Mouse (Mus musculus) layer of hippocampus, adult 8-10 months (tissue): Measurements from ENCODE around the gene Ankrd44. TPM values are rescaled to one million over a fixed set of nuclear protein-coding genes. Genes with fewer than 3 reads are reported as not detected.
A peak's percentile ranks its signal among the peaks of the same experiment; 100 is the strongest.

Experiments used
- DNase-seq, 2 experiments: peaks; one replicate each; pipeline ENCODE4 v3.0.0; 2022; ENCODE audit warnings: low spot score in 2 of 2
- total RNA-seq, 4 experiments: library from RNA; stranded (reverse); gene quantifications; 2 replicates each; pipeline ENCODE4 v1.2.4; 2022

Gene Ankrd44
- total RNA-seq, 4 experiments from 2014 or later, result 11.5 to 27.2 (median 18.7) TPM

- peak in 1 of 2 experiments; percentile 38 for DNase-seq
These were observed 3.5 kb downstream of the Ankrd44 start for GRCm38 (mm10) chr1:54922707-54923106.

GRCm38 (mm10) chr1:54922025-54922574 is 4.1 kb downstream of the Ankrd44 start:
- no peak for DNase-seq

DNA sequence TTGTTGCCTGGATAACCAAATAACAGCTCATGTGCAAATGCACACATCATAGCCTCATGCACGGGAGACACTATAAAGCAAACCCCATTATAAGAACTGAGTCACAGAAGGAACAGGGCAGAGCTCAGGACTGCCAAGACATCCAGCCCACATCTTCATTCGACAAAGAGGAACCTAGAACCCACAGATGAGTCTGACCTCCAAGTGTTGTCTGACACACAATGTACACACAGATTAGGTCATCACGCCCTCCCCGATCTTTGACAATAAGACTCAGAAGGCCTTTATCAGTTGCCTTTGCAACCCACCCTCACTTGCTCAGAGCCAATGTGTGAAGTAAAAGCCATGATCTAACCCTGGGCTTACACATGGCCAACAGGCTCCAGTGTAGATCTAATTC is 6.1 kb downstream of the Ankrd44 start:
- DNase-seq, result no peak

GRCm38 (mm10) chr1:54916456-54916855 is 9.7 kb downstream of the Ankrd44 start:
- DNase-seq, result no peak

GRCm38 (mm10) chr1:54914387-54914786 is 11.8 kb downstream of the Ankrd44 start:
- no peak for DNase-seq

DNA sequence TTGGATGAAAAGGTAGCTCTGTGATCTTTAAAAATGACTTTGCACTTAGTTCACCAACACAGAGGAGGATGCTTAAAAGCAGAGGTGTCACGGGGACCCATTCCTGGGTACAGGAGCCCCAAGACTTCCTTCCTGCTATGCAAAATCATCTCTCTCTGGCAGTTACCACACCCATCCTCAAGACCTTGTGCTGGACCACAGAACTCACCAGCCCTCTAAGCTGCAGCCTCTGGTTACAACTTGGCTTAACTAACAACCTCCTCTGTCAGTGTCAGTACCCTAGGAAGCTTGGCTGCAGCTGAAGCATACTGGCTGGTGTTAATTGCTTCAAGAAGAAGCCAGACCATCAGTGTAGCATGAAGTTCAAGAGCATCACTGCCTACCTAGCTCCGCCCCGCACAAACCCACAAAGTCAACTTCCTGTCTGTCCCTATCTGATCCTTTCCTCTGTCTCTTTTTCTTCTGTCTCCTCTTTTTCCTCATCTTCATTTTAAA is 12.8 kb downstream of the Ankrd44 start:
- DNase-seq, result no peak

- DNase-seq, result no peak
These were observed 13.2 kb downstream of the Ankrd44 start for GRCm38 (mm10) chr1:54913063-54913335.

DNA sequence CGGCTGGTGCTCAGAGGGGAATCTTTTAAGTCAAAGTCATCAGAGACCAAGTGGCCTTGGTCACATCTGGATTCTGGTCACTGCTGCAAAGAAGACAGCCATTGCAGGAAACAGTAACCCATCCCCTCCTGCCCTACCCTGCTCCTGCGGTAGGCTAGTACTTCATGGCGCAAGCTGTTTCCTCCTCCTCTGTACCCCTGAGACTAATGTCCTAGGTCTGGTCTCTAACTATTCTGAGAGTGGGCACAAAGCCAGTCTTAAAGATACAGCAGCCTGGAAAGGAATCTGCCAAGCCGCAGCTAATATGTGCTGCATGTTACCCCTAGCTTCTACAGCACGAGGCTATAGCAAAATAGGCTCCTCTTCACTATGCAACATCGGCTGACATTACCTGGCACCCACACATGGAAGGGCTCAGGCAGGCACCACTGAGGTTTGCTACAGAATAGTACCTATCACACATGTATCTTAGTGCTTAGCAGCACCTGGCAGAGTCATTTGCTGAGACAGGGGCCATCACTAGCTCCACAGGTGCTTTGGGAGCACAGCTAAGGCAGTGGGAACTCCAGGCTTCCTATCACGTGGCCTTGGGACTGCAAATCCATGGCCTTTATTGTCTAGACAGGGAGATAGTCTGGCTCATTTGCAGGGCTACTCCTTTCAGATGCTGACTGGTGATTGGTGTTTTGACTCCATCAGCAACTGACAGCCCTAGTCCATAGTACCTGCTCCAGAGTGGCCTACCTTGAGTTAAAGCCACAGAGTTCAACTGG is 13.7 kb downstream of the Ankrd44 start:
- DNase-seq, result no peak

DNA sequence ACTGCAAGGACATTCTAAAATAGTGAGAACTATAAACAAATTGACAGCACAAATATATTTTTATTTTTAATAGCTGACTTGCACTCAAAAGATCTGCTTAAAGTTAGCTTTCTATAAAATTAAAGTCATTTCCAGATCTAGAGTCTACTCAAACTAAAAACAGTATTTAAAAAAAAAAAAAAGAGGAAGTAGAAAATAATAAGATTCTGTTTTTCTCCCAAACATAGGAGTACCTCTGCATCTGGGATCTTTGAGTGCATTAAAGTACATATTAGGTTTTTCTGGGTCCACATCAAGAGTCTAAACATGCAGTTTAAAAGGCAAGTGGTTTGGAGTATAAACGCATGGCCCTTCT is 15.0 kb downstream of the Ankrd44 start:
- DNase-seq, result no peak

DNA sequence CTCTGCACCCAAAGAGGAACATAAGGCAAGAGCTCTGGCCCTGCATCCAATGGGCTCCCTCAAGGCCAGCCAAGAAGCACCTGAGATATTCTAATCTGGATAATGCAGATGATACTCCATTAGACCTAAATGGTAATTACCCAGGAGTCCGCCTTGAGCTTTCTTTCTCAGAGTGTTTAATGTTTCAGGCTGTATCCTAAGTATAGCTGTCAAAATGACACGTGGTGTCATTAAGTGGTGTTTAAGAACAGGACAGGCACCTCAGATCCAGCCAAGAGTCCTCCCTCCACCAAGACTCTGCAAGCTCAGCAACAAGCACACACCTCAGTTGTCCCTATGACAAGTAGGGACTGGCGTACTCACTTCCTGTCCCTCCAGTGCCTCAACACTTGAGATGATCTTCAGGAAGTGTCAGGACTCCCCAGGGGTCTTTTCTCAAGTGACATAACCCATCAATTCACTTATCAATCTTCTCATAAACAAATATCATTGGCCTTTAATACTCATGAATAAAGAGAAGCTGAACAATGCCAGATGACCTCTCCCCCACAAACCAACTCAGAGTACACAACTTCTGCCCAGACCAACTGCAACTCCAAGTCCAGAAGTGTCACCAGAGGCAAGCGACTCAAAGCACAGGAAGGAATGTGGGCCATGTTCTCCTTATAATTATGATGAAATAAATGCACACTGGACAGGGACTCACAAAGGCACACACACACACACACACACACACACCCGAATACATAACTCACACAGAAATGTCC is 15.5 kb downstream of the Ankrd44 start:
- DNase-seq, result no peak

DNA sequence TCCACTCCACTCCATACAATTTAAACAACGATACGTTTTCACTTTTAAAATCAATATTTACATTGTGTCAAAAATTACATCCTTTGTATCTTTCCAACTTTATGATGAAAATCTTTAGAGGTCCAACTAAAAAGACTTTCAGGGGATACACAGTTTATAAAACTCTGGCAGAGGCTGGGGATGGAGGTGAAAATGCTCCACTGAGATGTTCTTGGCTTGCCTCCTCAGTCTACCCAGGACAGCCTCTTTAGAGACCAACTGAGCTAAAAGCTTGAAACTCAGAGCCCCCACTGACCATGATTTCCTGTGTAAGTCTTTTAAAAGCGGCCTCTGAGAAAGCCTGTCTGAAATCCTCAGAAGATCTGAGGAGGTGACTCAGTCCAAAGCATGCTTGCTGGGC is 17.4 kb downstream of the Ankrd44 start:
- no peak for DNase-seq

- DNase-seq, result no peak
These were observed 19.0 kb downstream of the Ankrd44 start for GRCm38 (mm10) chr1:54907066-54907639.

- peak in 1 of 2 experiments; percentile 18 for DNase-seq
These were observed 19.9 kb downstream of the Ankrd44 start for GRCm38 (mm10) chr1:54906322-54906721.

- no peak for DNase-seq
These were observed 20.6 kb downstream of the Ankrd44 start for GRCm38 (mm10) chr1:54905632-54906031.

DNA sequence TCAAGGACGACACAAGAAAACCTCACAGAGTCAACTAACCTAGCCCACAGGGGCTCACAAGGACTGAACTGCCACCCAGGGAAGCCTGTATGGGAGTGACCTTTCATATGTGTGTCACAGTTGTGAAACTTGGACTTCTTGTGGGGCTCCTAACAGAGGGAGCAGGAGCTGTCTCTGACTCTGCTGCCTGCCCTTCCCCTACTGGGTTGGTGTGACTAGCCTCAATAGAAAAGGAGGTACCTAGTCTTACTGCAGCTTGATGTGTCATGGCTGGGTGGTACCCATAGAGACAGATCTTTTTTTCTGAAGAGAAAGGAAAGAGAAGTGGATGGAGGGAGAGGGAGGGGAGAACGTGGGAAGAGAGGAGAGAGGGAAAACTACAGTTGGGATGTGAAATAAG is 22.0 kb downstream of the Ankrd44 start:
- DNase-seq, result no peak

- DNase-seq, result no peak
These were observed 23.4 kb downstream of the Ankrd44 start for GRCm38 (mm10) chr1:54902689-54903246.

DNA sequence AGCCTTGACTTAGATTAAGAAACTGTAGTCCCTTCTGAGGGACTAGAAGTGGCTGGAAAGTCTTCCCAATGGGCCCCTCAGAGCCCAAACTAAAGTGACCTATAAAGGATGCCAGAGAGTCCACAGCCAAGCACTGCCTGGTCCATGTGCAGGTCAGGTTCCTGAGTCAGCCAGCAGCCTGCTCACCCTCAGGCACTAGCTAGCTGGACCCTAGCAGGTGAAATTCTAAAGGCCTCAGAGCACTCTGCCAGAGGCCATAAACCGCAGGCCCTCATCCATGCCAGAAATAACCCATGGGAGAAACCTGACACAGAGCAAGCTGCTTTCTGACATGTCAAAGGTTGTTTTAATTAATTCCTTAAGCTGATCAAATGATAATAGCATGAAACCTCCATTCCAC is 25.1 kb downstream of the Ankrd44 start:
- no peak for DNase-seq

DNA sequence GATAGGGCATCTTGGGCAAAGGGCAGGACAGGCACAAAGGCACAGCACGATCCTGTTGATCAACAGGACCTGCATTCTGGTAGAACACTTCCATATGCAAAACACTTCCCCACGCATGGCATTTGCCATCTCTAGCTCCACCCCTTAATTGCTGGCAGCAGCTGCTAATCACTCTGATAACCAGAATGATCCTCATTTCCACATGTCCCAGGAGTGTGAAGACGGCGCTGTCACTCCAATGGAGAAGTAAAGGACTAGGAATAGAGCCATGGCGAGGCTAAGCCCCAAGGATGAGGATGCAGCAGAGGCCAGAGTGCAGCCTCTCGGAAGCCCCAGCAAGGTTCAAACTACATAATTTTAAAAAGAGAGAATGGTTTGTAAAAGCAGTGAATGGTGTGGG is 26.9 kb downstream of the Ankrd44 start:
- no peak for DNase-seq

- no peak for DNase-seq
These were observed 27.5 kb downstream of the Ankrd44 start for GRCm38 (mm10) chr1:54898656-54899084.

- DNase-seq, result no peak
These were observed 28.5 kb downstream of the Ankrd44 start for GRCm38 (mm10) chr1:54897726-54898125.

GRCm38 (mm10) chr1:54896109-54897085 is 29.8 kb downstream of the Ankrd44 start:
- DNase-seq, result peak; percentile 55 to 67
